Mouse (Mus musculus) left cerebral cortex, postnatal 10 days (tissue): Measurements from ENCODE around the gene Ccdc69. TPM values are rescaled to one million over a fixed set of nuclear protein-coding genes. Genes with fewer than 3 reads are reported as not detected.
A peak's percentile ranks its signal among the peaks of the same experiment; 100 is the strongest.
"Not testable (repeated sequence)": the region's sequence is repeated elsewhere in the genome, so short reads cannot be mapped to it uniquely, and the experiment has no call there.

Experiments used
- DNase-seq, 2 experiments: peaks; one replicate each; pipeline ENCODE4 v3.0.0; 2021 to 2022; ENCODE audit warnings: low spot score in 2 of 2, mixed read lengths in 1 of 2; ENCODE audit errors: extremely low spot score in 1 of 2
- intact Hi-C: fragments of 180-260 bp; cut with DNase I; formaldehyde crosslinking; loops from one replicate; pipeline ENCODE4 v1.15.1; 2025
- total RNA-seq, 2 experiments: library from RNA; stranded (reverse); gene quantifications; 2 replicates each; pipeline ENCODE4 v1.2.3; 2021

The Ccdc69 gene
- total RNA-seq, 2 experiments from 2014 or later = 0.36 to 0.56 TPM

GRCm38 (mm10) chr11:55098189-55098915 lies 20.4 kb upstream of the Ccdc69 start:
- no peak for DNase-seq
- intact Hi-C loops = no loop called here

- intact Hi-C loops = no loop called here
- DNase-seq = peak; percentile 92 to 97
Observed at GRCm38 (mm10) chr11:55097463-55098188, 19.7 kb upstream of the Ccdc69 start, which contains the start of gene Gm2a. Gm2a (plus strand) TSS chr11:55098115.

DNA sequence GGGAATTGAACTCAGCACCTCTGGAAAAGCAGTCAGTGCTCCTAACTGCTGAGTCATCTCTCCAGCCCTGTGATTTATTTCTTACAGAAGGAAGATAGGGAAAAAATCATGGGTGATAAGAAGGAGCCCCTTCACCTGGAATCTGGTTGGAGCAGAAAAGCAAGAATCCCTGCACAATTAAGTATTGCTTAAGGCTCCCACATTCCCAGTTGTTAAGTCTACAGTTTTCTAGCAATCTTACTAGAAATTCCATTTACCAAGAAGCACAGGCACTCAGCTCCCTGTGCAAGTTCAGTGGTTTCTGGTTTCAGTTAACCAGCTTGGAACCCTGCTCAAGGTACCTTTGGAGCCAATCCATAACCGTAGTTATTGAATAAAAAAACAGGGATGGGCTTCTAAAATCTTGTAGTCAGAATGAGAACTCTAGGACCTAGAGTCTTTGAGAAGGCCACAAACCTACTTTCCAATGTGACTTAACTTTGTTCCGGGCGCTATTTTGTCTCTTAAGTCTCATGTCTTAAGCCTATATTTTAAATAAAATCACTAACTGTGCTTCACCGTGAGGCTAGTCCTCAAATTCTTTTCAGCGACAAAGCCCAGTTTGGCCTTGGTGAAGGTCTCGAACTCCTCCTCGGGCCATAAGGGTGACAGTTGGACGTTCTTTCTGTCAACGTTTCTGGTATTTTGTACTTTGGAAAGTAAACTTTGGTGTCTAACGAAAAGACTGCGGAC lies 19.0 kb upstream of the Ccdc69 start:
- DNase-seq = no peak
- intact Hi-C loops = no loop called here

DNA sequence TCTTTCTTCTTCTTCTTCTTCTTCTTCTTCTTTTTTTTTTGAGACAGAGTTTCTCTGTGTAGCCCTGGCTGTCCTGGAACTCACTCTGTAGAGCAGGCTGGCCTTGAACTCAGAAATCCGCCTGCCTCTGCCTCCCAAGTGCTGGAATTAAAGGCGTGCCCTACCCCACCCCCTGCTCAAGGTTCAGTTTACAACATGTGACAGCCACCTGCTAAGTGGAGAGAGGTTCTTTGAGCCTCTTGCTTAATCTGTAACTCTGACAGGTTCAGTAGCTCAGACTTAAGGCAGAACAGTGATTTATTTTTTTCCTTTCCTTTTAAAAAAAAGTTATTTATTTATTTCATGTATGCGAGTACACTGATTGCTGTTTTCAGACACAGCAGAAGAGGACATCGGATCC lies 18.4 kb upstream of the Ccdc69 start:
- DNase-seq, intact Hi-C loops: not testable (repeated sequence)

- no peak for DNase-seq
- intact Hi-C loops = no loop called here
Observed at GRCm38 (mm10) chr11:55093096-55093495, 15.2 kb upstream of the Ccdc69 start.

- intact Hi-C loops = loop anchor here (5.0 kb wide), 2 partner anchors 48 to 93 kb away; no protein-coding TSS in a partner anchor
- no peak for DNase-seq
Observed at GRCm38 (mm10) chr11:55089892-55090291, 12.0 kb upstream of the Ccdc69 start.

DNA sequence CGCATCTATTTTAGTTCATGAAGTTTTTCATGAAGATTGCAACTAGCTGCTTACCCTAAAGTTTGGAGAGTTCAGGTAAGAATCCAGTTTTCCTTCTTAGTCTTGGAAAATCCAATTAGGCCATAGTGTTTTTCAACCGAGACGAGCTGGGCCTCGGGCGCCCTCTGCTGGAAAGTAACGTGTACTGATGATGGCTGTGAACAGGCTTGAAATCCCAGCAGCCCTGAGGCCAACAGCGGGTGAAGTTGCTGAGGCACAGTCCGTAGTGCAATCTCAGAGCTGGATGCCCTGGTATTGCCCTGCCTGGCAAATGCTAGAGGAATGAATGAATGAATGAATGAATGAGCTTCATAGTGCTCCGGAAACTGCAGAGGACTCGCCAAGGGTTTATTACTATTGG lies 9.1 kb upstream of the Ccdc69 start:
- intact Hi-C loops = loop anchor here (5.0 kb wide), 2 partner anchors 45 to 90 kb away; no protein-coding TSS in a partner anchor
- DNase-seq = peak; percentile 47 to 71

- intact Hi-C loops = loop anchor here (5.0 kb wide), 2 partner anchors 43 to 88 kb away; no protein-coding TSS in a partner anchor
- DNase-seq = no peak
Observed at GRCm38 (mm10) chr11:55085396-55085795, 7.5 kb upstream of the Ccdc69 start.

GRCm38 (mm10) chr11:55084629-55085028 lies 6.7 kb upstream of the Ccdc69 start:
- intact Hi-C loops = loop anchor here (5.0 kb wide), 2 partner anchors 42 to 87 kb away; no protein-coding TSS in a partner anchor
- DNase-seq = no peak

DNA sequence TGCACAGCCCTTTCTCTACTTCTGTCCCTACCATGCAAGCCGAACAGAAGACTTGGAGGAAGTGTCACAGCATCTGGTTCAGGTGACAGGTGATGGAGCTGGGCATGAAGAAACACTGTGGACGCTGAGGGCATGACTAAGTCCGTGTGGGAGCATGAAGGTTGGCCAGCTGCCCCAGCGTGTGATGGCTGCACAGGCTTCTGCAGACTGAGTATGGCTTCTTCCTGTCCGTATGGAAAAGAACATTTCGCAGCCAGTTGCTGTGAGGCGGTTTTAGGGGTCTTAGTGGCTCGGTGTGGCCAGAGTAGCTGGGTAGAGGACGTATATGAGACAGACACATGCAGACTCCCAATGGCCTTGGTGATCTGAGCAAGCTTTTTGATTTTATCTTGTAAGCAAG lies 3.3 kb upstream of the Ccdc69 start:
- intact Hi-C loops = no loop called here
- no peak for DNase-seq

GRCm38 (mm10) chr11:55079180-55079579 lies 1.2 kb upstream of the Ccdc69 start:
- no peak for DNase-seq
- intact Hi-C loops = no loop called here

GRCm38 (mm10) chr11:55078502-55078901 lies 571 bp upstream of the Ccdc69 start:
- no peak for DNase-seq
- intact Hi-C loops = no loop called here

DNA sequence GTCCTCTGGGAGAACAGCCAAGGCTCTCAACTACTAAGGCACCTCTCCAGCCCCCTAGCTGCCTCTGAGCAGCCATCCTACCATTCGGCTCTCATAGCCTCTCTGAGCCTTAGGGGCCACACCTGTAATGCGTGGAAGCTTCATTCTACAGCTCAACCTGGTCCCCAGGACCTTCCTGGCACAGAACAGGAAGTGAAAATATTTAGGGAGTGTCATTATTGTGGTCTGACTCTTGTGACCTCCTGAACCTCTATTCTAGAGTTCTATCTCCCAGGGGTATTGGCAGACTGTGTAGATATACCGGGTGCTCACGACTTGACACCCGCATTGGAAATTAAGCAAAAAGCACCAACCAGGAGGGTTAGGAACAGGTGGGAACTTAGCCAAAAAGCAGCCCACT lies 1.7 kb downstream of the Ccdc69 start:
- intact Hi-C loops = no loop called here
- DNase-seq = no peak

GRCm38 (mm10) chr11:55075602-55076001 lies 2.3 kb downstream of the Ccdc69 start:
- intact Hi-C loops = no loop called here
- peak; percentile 28 to 33 for DNase-seq

DNA sequence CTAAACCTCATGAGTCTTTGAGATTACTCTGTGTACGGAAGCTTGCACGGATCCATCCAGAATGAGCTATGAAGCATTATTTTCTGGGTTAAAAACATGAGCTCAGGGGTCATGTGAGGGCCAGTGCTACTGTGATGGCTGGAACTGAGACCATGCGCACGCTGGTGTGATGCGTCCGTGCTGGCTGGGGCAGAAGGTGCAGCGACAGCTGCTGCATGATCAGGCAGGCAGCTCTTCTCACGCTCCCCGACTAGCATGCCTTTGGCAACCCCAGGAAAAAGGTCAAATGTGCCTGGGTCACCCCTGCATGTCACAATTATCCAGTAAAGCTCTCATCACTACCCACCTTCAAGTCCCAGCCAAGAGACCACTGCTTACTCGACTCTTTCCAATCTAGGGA lies 4.7 kb downstream of the Ccdc69 start:
- DNase-seq = no peak
- intact Hi-C loops = no loop called here

DNA sequence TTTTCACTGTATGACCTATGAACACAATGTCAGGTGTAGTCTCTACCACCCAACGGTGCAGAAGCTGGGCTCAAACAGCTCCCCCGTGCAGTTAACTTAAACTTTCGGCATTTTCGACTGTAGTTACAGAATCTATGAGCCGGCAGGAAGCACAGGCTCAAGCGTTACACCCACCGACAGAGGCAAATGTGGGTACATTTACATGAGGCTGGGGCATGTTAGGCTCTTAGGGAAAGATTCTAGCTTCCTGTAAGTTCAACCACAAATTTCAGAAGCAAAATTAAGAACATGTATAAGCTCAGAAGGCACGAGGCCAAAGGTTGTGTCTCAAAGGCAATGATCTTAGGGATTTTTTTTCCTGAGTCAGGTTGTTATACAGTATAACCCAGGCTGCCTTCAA lies 5.5 kb downstream of the Ccdc69 start:
- intact Hi-C loops = no loop called here

DNA sequence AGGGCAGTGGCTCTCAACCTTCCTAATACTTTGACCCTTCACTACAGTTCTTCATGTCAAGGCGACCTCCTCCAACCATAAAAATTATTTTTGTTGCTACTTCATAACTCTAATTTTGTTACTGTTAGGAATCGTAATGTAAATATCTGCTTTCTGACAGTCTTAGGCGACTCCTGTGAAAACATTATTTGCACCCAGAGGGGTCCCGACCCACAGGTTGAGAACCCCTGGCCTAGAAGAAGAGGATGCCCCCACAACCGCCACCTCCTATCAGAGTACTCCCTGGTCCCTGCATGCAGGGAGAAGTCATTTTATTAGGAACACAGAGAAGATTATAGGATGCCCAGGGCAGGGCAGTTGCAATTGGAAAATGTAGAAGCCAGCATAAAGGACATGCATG lies 6.6 kb downstream of the Ccdc69 start:
- no peak for DNase-seq
- intact Hi-C loops = no loop called here

More for the DNA sequence above, 5.5 kb downstream of the Ccdc69 start:
- no peak for DNase-seq

DNA sequence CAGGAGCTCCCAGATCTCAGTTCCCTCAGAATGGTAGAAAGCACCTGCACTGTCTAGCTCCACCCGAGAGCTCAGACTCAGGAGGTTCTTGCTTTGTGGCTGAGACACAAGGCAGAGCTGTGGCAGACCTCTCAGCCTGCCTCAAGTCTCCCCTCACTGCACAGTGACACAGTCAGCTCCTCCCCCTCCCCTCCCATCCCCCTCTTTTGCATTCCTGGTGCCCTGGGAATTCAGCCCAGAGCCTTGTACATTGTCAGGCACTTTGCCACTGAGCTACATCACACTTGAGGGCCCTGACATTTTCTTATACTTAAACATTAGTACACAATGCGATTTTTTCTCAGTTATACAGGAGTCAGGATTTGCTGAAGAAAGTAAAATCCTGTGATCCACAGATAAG lies 8.9 kb downstream of the Ccdc69 start:
- intact Hi-C loops = no loop called here
- no peak for DNase-seq

GRCm38 (mm10) chr11:55066921-55067320 lies 11.0 kb downstream of the Ccdc69 start:
- DNase-seq = no peak
- intact Hi-C loops = no loop called here
